In the genomic region with DNA sequence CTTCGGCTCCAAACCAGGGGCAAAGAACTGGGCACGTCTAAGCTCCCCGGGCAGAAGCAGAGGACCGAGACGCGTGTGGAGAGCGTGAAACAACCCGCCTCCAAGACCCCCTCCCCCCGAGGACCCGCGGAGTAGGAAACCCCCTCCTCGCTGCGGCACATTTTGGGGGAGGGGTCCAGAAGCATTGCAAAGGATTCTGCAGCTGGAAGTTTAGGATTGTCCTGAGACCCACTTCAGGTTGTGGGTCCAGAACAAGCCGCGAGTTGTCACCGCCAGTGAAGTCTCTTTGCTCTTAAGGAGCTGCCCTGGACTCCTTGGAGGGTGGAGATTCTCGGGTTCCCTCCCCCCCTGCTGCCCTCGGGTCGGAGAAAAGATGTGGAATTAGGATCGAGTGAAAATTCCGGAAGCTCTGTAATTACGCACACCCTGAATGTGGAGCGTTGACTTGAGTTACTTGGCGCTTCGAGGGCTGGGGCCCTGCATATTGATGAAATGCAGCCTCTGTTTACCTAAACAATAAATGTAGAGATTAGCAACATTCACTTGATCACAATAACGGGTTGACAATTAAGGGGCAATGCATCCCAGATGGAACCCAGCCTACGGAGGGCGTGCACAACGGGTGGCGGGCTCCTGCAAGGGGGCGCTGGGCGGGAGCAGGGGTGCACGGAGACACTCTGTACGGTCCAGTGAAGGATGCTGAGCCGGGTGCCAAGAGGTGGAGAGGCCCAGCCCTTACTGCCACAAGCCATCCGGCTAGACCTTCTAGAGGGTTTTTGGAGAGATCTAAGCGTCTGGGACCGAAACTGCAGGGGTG, we compare ENCODE assay signal across 8 mouse cellular contexts. TPM values are rescaled to one million over a fixed set of nuclear protein-coding genes. Genes with fewer than 3 reads are reported as not detected.
A peak's percentile ranks its signal among the peaks of the same experiment; 100 is the strongest.
DNase-seq lines count a peak whose midpoint lies in the region; ATAC-seq lines count a peak whose summit lies in the region.

No protein-coding gene starts in this region.

- DNase-seq in urinary bladder, postnatal 14 days (ENCODE audit: low spot score): peak; percentile 21
- no peak for DNase-seq in urinary bladder, postnatal 25 days (ENCODE audit: low spot score)
- DNase-seq in yolk sac, embryonic 10.5 days (ENCODE audit: low spot score): peak; percentile 38
- no peak for DNase-seq in left cerebral cortex, postnatal 36 days (ENCODE audit: low spot score in 2 of 2)
- no peak for DNase-seq in gastrocnemius, postnatal 25 days
- no peak for DNase-seq in spleen, adult 18-20 months

- H3K9ac ChIP-seq in heart, embryonic 15.5 days: peak overlapping the region; percentile 37
- H3K9ac ChIP-seq in liver, embryonic 16.5 days (ENCODE audit: low read depth, low read length): no peak overlapping the region

- peaks cover 68% of the 10 kb centered on the region for H3K27me3 ChIP-seq in heart, embryonic 15.5 days
- peaks cover 72% of the 10 kb centered on the region for H3K27me3 ChIP-seq in liver, embryonic 16.5 days (ENCODE audit: control insufficient read depth, insufficient read depth, low read depth, low read length)

- 2% methylated on average over 38 of the region's 38 CpGs for WGBS in heart, embryonic 15.5 days
- 2% methylated on average over 38 of the region's 38 CpGs for WGBS in liver, embryonic 16.5 days (ENCODE audit: insufficient replicate concordance)

- H3K9me3 ChIP-seq in heart, embryonic 15.5 days (replicated peaks): no peaks in the 10 kb centered on the region
- H3K9me3 ChIP-seq in liver, embryonic 16.5 days (replicated peaks; ENCODE audit: control insufficient read depth, low read length): no peaks in the 10 kb centered on the region

- peak overlapping the region; percentile 90 for H3K4me2 ChIP-seq in heart, embryonic 15.5 days
- peak overlapping the region; percentile 22; the same call in 1 of the 2 replicates for H3K4me2 ChIP-seq in liver, embryonic 16.5 days (ENCODE audit: low read depth, low read length)

- no peak overlapping the region for H3K27ac ChIP-seq in heart, embryonic 15.5 days
- no peak overlapping the region for H3K27ac ChIP-seq in liver, embryonic 16.5 days (ENCODE audit: low read length)

- ATAC-seq in heart, embryonic 15.5 days (replicated peaks; ENCODE audit: insufficient number of reproducible peaks, insufficient read depth, low FRiP score, low read depth): no peak
- no peak for ATAC-seq in liver, embryonic 16.5 days (ENCODE audit: low read depth)

- peaks cover 21% of the 10 kb centered on the region for H3K4me1 ChIP-seq in heart, embryonic 15.5 days (replicated peaks)
- no peaks in the 10 kb centered on the region; the same call in none of the 2 replicates for H3K4me1 ChIP-seq in liver, embryonic 16.5 days (ENCODE audit: control insufficient read depth, low read depth, low read length)

- peak overlapping the region; percentile 53 for H3K4me3 ChIP-seq in heart, embryonic 15.5 days
- peak overlapping the region; percentile 22 for H3K4me3 ChIP-seq in liver, embryonic 16.5 days (ENCODE audit: low read depth, low read length)

- H3K36me3 ChIP-seq in heart, embryonic 15.5 days: no peaks in the 10 kb centered on the region
- H3K36me3 ChIP-seq in liver, embryonic 16.5 days (ENCODE audit: control insufficient read depth, insufficient read depth): no peaks in the 10 kb centered on the region

- intact Hi-C loops in left cerebral cortex, postnatal 36 days (cut with DNase I): loop anchor here (10.0 kb wide), 1 partner anchor 539 kb away; no protein-coding TSS in a partner anchor

RNA-seq across cellular contexts. Expression of a gene that starts 7.7 kb away (rescaled TPM):
- polyA plus RNA-seq in heart, embryonic 15.5 days (2015; fragmentation: Nextera tagmentation; extraction: Ambion mirVana): not detected in 2 replicates
- polyA plus RNA-seq in liver, embryonic 16.5 days (2015; fragmentation: Nextera tagmentation; extraction: Ambion mirVana): not detected in 2 replicates
- total RNA-seq in left cerebral cortex, postnatal 36 days (2021): 1 to 10 TPM; 2.8 to 4.6 TPM
- not detected for total RNA-seq in gastrocnemius, postnatal 25 days (2021)

RNA-seq across cellular contexts. Expression of a gene that starts 45.3 kb away (rescaled TPM):
- 57.7 and 59.2 TPM in 2 replicates for polyA plus RNA-seq in heart, embryonic 15.5 days (2015; fragmentation: Nextera tagmentation; extraction: Ambion mirVana)
- 29.7 and 34.4 TPM in 2 replicates for polyA plus RNA-seq in liver, embryonic 16.5 days (2015; fragmentation: Nextera tagmentation; extraction: Ambion mirVana)
- 100 to 1,000 TPM; 101 to 103 TPM for total RNA-seq in left cerebral cortex, postnatal 36 days (2021)
- total RNA-seq in gastrocnemius, postnatal 25 days (2021): 10 to 100 TPM; 66.1 to 68.9 TPM

RNA-seq across cellular contexts. Expression of a gene that starts 48.4 kb away (rescaled TPM):
- 13.2 and 13.4 TPM in 2 replicates for polyA plus RNA-seq in heart, embryonic 15.5 days (2015; fragmentation: Nextera tagmentation; extraction: Ambion mirVana)
- 30.1 and 31.0 TPM in 2 replicates for polyA plus RNA-seq in liver, embryonic 16.5 days (2015; fragmentation: Nextera tagmentation; extraction: Ambion mirVana)
- total RNA-seq in left cerebral cortex, postnatal 36 days (2021): 10 to 100 TPM; 16.3 to 18.4 TPM
- 10 to 100 TPM; 30.4 to 33.6 TPM for total RNA-seq in gastrocnemius, postnatal 25 days (2021)

RNA-seq across cellular contexts. Expression of a gene that starts 48.5 kb away (rescaled TPM):
- polyA plus RNA-seq in heart, embryonic 15.5 days (2015; fragmentation: Nextera tagmentation; extraction: Ambion mirVana): 15.0 and 16.7 TPM in 2 replicates
- 20.3 and 21.9 TPM in 2 replicates for polyA plus RNA-seq in liver, embryonic 16.5 days (2015; fragmentation: Nextera tagmentation; extraction: Ambion mirVana)
- 10 to 100 TPM; 24.3 to 28.3 TPM for total RNA-seq in left cerebral cortex, postnatal 36 days (2021)
- total RNA-seq in gastrocnemius, postnatal 25 days (2021): 10 to 100 TPM in 1 of 2 experiments, 1 to 10 TPM in 1; 9.9 to 10.0 TPM

Comparison
In these comparisons a context has a peak if more than half of its experiments do, and no peak if none do; other contexts are left out.
1. DNase-seq: peak in urinary bladder, postnatal 14 days (single experiment) and yolk sac, embryonic 10.5 days (single experiment); none in urinary bladder, postnatal 25 days (single experiment), left cerebral cortex, postnatal 36 days (0 of 2), gastrocnemius, postnatal 25 days (single experiment) and spleen, adult 18-20 months (0 of 2).